Mouse (Mus musculus) E14TG2a.4 (cell line): ENCODE results near the gene Pax6.

Experiments used
- CTCF ChIP-seq: conservative IDR thresholded peaks from 2 replicates; pipeline ENCODE4 v1.5.1; 2014; ENCODE audit warnings: low read length
- NANOG ChIP-seq: IDR thresholded peaks from 2 replicates; pipeline ENCODE4 v1.6.1; 2014; ENCODE audit warnings: borderline replicate concordance, low read length, mixed read lengths

DNA sequence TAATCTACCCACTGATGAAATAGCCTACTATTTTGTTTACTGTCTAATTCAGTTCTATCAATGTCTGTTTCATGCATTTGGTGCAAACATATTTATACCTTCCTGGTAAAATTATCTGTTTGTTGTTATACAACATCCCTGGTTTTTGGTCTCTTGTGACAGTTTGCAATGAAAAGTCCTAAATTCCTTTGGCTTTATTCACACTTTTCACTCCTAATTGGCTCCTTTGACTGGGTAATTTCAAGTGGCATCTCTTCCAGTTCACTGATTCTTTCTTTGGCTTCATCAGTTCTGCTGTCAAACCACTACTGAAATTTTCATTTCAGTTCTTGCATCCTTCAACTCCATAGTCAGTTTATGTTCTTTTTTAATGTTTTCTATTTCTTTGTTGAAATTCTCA is 67.5 kb downstream of the Pax6 start:
- TF ChIP-seq CTCF (no peak), NANOG (no peak)
